Mouse (Mus musculus) forebrain, embryonic 10.5 days (tissue): ENCODE results near the gene Vps16. TPM values are rescaled to one million over a fixed set of nuclear protein-coding genes. Genes with fewer than 3 reads are reported as not detected.

Experiments used
- DNase-seq: peaks from one replicate; pipeline ENCODE4 v3.0.0-alpha.2; 2017; ENCODE audit warnings: low spot score; ENCODE audit errors: extremely low spot score
- H3K27ac ChIP-seq: fragments of 300-500 bp; sonication (generic); 2 replicates; pipeline ENCODE4 v1.5.1; 2016; ENCODE audit warnings: mild to moderate bottlenecking
- H3K27me3 ChIP-seq: fragments of 300-500 bp; sonication (generic); 2 replicates; pipeline ENCODE4 v1.6.1; 2016; ENCODE audit warnings: mild to moderate bottlenecking; ENCODE audit not compliant: poor library complexity, severe bottlenecking
- H3K36me3 ChIP-seq: fragments of 300-500 bp; sonication (generic); replicated peaks from 2 replicates; pipeline ENCODE4 v1.6.1; 2016; ENCODE audit warnings: mild to moderate bottlenecking, moderate library complexity
- H3K4me1 ChIP-seq: fragments of 300-500 bp; sonication (generic); 2 replicates; pipeline ENCODE4 v1.6.1; 2016
- H3K4me3 ChIP-seq: fragments of 300-500 bp; sonication (generic); 2 replicates; pipeline ENCODE4 v1.5.1; 2016; ENCODE audit warnings: mild to moderate bottlenecking, moderate library complexity
- H3K9me3 ChIP-seq: fragments of 300-500 bp; sonication (generic); 2 replicates; pipeline ENCODE4 v1.6.1; 2016; ENCODE audit warnings: mild to moderate bottlenecking, moderate library complexity
- WGBS: fragments of 180-500 bp; shearing (Covaris S2); methylation state at CpG from one replicate; pipeline ENCODE4 v1.1.7; 2016; 5-methylcytosine and 5-hydroxymethylcytosine counted together
- polyA plus RNA-seq: library from polyadenylated mRNA; unstranded; fragments of >200 nt; fragmentation: Nextera tagmentation; extraction: Ambion mirVana; gene quantifications from 2 replicates; pipeline ENCODE4 v1.2.1, GENCODE M21; 2016

Gene Vps16
- polyA plus RNA-seq, 1 experiment from 2014 or later = 110 TPM

DNA sequence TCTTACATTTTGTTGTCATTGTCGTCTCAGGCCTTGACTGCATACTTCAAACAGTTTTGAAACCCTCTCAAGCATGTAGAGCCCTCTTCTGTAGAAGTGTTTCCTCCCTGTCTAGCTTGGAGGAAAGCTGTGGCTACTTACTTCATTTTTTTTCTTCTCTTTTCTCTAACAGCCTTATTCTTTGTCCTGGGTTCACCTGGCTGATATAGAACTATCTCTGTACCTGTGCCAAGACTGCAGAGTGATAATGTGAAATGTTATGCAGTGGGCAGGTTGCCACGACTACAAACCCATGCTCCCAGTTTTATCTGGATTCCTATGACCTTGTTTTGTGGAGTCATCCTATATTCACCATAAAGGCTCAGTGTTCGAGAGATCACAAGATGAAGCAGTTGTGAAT, 6.3 kb downstream of the Vps16 start:
- Histone ChIP-seq H3K27me3 (no peaks in the 10 kb centered on the region), H3K9me3 (no peaks in the 10 kb centered on the region), H3K4me3 (no peak overlapping the region), H3K27ac (no peak overlapping the region), H3K36me3 (peaks cover 43% of the 10 kb centered on the region), H3K4me1 (peaks cover 2% of the 10 kb centered on the region)
- DNase-seq = no peak
- WGBS = 88% methylated on average over 3 of the region's 3 CpGs

DNA sequence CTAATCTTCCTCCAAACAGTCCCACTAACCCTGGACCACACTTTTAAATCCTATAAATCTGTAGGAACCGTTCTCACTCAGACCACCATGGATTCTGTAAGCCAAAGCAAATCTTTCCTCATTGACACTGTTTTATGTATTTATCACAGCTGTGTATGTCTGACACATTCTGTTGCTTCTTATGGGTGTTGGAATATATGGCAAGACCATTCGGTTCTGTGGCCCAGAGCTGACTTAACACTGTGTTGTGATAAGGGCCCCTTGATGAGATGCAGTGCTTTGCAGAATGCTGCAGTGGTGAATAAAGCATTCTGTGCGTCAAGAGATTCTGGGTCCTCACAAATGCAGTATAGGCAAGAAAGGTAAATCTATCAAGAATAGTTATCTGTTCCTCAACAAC, 8.0 kb downstream of the Vps16 start:
- H3K9me3 ChIP-seq = no peaks in the 10 kb centered on the region
- H3K36me3 ChIP-seq = peaks cover 38% of the 10 kb centered on the region
- DNase-seq = no peak
- H3K27me3 ChIP-seq = no peaks in the 10 kb centered on the region
- H3K4me1 ChIP-seq = no peaks in the 10 kb centered on the region
- H3K4me3 ChIP-seq = no peak overlapping the region
- H3K27ac ChIP-seq = no peak overlapping the region
- 95% methylated on average over 3 of the region's 3 CpGs for WGBS

DNA sequence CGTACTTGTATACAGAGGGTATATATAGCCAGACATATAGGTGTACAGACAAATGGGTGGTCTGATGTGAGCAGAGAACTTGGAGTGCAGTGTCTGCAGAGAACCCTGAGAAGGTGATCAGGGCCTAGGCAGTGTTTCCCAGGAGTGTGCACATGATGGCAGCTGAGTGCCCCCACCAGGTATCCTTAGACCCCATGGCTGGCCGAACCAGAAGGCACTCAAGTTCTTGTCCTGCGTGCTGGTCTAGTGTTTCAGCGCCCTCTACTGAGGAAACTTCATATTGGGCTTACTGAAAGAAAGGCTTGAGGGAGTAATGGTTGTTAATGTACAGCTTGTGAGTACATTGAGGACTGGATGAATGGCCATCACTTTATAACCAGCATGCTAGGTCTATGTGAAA, 9.0 kb downstream of the Vps16 start:
- whole genome bisulfite sequencing = 32% methylated on average over 4 of the region's 4 CpGs
- H3K9me3 ChIP-seq = no peaks in the 10 kb centered on the region
- DNase-seq = no peak
- H3K4me1 ChIP-seq = no peaks in the 10 kb centered on the region
- no peaks in the 10 kb centered on the region for H3K27me3 ChIP-seq
- H3K4me3 ChIP-seq = no peak overlapping the region
- H3K27ac ChIP-seq = no peak overlapping the region
- peaks cover 39% of the 10 kb centered on the region for H3K36me3 ChIP-seq

- Histone ChIP-seq H3K4me1 (no peaks in the 10 kb centered on the region), H3K9me3 (no peaks in the 10 kb centered on the region), H3K27me3 (no peaks in the 10 kb centered on the region), H3K27ac (no peak overlapping the region), H3K36me3 (peaks cover 55% of the 10 kb centered on the region), H3K4me3 (no peak overlapping the region)
- WGBS = 94% methylated on average over 1 of the region's 1 CpGs
- no peak for DNase-seq
Measured at GRCm38 (mm10) chr2:130436769-130437168, 12.6 kb downstream of the Vps16 start.

DNA sequence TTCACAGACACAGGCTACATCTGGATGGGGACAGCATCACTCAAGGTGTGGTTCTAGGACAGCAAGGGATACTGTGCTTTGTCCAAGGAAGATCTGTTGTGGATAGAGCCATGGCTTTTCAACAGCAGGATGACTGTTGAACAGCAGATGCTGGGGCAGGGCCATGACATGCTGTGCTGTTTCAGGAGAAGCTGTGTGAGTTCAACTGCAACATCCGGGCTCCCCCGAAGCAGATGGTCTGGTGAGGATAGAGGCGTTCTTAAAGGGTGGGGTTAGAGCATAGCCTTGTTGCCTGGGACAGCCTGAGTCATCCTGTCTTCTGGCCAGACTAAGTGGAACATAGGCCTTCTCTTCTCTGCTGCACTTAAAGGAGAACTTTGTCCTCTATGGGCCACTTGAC, 14.7 kb downstream of the Vps16 start:
- Histone ChIP-seq H3K9me3 (no peaks in the 10 kb centered on the region), H3K27ac (no peak overlapping the region), H3K36me3 (peaks cover 67% of the 10 kb centered on the region), H3K4me1 (no peaks in the 10 kb centered on the region), H3K27me3 (no peaks in the 10 kb centered on the region), H3K4me3 (no peak overlapping the region)
- no peak for DNase-seq
- 92% methylated on average over 3 of the region's 3 CpGs for WGBS

- no peaks in the 10 kb centered on the region for H3K27me3 ChIP-seq
- H3K36me3 ChIP-seq = peaks cover 78% of the 10 kb centered on the region
Measured at GRCm38 (mm10) chr2:130439840-130440480, 15.8 kb downstream of the Vps16 start.

DNA sequence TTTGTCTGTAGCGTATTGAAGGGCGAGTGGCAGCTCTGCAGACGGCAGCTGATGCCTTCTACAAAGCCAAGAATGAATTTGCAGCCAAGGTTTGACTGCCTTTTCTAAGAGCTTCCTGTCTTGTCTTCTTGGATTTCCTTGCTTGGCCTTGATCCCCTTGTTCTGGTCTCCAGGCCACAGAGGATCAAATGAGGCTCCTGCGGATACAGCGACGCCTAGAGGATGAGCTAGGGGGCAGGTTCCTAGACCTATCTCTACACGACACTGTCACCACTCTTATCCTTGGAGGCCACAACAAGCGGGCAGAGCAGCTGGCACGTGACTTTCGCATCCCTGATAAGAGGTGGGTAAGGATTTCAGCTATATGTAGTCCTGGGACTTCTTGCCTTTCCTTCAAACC, 18.0 kb downstream of the Vps16 start:
- H3K27ac ChIP-seq = no peak overlapping the region
- WGBS = 88% methylated on average over 10 of the region's 10 CpGs
- peaks cover 86% of the 10 kb centered on the region for H3K36me3 ChIP-seq
- no peak overlapping the region for H3K4me3 ChIP-seq
- DNase-seq = no peak
- 0 out of 2 replicates have a peak, but pooled peaks cover 3% of the 10 kb centered on the region for H3K27me3 ChIP-seq
- H3K4me1 ChIP-seq = no peaks in the 10 kb centered on the region
- no peaks in the 10 kb centered on the region for H3K9me3 ChIP-seq

More at GRCm38 (mm10) chr2:130439840-130440480, 15.8 kb downstream of the Vps16 start:
- Histone ChIP-seq H3K4me1 (no peaks in the 10 kb centered on the region), H3K9me3 (no peaks in the 10 kb centered on the region), H3K4me3 (no peak overlapping the region), H3K27ac (no peak overlapping the region)
- DNase-seq = no peak
- 91% methylated on average over 4 of the region's 4 CpGs for WGBS

- no peaks in the 10 kb centered on the region for H3K9me3 ChIP-seq
- H3K27ac ChIP-seq = no peak overlapping the region
- peaks cover 33% of the 10 kb centered on the region for H3K4me1 ChIP-seq
- no peak overlapping the region for H3K4me3 ChIP-seq
- peaks cover 30% of the 10 kb centered on the region for H3K27me3 ChIP-seq
- peaks cover 23% of the 10 kb centered on the region for H3K36me3 ChIP-seq
- no peak for DNase-seq
Measured at GRCm38 (mm10) chr2:130448449-130448848, 24.3 kb downstream of the Vps16 start.

DNA sequence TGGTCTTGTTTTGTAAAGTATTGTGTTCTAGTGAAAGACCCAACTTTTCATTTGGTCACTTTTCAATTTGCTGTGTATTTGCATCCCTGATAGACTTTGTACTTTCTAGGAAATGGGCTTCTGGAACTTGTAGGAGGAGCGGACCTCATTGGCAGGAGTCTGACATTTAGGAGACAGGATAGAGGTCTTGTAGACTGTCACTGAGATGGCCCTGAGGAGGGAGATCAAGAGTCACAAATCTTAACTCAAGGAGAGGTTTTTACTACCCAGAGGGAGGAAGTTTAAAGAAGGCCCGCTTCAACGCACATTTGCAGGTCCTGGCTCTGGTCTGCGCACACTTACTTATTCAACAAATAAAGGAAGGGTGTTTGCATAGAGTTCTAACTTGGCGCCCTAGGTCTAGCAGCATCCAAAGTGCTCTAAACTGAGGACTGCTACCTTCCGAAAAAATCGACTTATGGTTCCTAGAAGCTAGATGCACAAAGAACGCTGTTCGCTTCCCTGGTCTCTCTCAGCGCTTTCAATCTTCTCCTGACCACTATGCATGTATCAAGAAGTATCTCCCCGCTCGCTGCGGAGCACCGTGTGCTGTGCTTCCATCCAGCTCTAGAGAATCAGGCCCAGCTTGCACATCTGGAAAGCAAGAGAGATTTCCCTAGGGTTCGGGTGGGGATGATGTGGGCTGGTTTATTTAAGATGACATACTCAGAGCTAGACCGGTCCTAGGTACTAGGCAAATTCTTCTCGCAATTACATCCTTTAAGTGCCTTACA, 25.1 kb downstream of the Vps16 start:
- peaks cover 16% of the 10 kb centered on the region for H3K36me3 ChIP-seq
- H3K4me1 ChIP-seq = peaks cover 33% of the 10 kb centered on the region
- H3K9me3 ChIP-seq = no peaks in the 10 kb centered on the region
- H3K27ac ChIP-seq = no peak overlapping the region; the same call in 1 of the 2 replicates
- H3K27me3 ChIP-seq = peaks cover 30% of the 10 kb centered on the region
- 8% methylated on average over 17 of the region's 17 CpGs for WGBS
- peak overlapping the region; percentile 95 for H3K4me3 ChIP-seq
- DNase-seq = peak; percentile 43

GRCm38 (mm10) chr2:130449794-130450433, 25.8 kb downstream of the Vps16 start, which contains the start of gene Ptpra:
Gene Ptpra (plus strand): TSS chr2:130450278.
- peak within 1 kb of the TSS; percentile 94 for H3K27ac ChIP-seq
- WGBS = under 1% methylated on average over 49 of the region's 50 CpGs
- peaks cover 33% of the 10 kb centered on the region for H3K4me1 ChIP-seq
- peaks cover 30% of the 10 kb centered on the region for H3K27me3 ChIP-seq
- H3K36me3 ChIP-seq = peaks cover 9% of the 10 kb centered on the region
- H3K9me3 ChIP-seq = no peaks in the 10 kb centered on the region
- peak; percentile 90 for DNase-seq
- peak within 1 kb of the TSS; percentile 95 for H3K4me3 ChIP-seq

DNA sequence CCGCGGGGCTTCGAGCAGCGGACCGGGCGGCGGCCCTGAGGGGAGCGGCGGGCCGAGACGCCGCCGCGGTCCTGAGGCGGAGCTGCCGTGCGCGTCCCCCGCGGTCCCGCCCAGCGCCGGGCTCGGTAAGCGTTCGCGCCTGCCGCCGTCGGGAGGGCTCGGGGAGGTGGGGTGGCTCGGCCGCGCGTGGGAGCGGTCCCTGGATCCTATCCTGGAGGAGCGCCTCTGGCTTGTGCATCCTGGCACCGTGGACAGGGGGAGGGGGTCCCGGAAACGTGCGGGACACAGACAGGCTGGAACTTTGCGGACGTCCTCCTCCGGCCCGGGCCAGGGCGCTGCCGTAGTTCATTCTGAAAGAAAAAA, 26.3 kb downstream of the Vps16 start:
- no peak for DNase-seq
- peaks cover 30% of the 10 kb centered on the region for H3K27me3 ChIP-seq
- under 1% methylated on average over 41 of the region's 47 CpGs for WGBS
- H3K4me3 ChIP-seq = peak overlapping the region; percentile 95
- H3K4me1 ChIP-seq = peaks cover 33% of the 10 kb centered on the region
- peak overlapping the region; percentile 94 for H3K27ac ChIP-seq
- no peaks in the 10 kb centered on the region for H3K9me3 ChIP-seq
- peaks cover 6% of the 10 kb centered on the region for H3K36me3 ChIP-seq

DNA sequence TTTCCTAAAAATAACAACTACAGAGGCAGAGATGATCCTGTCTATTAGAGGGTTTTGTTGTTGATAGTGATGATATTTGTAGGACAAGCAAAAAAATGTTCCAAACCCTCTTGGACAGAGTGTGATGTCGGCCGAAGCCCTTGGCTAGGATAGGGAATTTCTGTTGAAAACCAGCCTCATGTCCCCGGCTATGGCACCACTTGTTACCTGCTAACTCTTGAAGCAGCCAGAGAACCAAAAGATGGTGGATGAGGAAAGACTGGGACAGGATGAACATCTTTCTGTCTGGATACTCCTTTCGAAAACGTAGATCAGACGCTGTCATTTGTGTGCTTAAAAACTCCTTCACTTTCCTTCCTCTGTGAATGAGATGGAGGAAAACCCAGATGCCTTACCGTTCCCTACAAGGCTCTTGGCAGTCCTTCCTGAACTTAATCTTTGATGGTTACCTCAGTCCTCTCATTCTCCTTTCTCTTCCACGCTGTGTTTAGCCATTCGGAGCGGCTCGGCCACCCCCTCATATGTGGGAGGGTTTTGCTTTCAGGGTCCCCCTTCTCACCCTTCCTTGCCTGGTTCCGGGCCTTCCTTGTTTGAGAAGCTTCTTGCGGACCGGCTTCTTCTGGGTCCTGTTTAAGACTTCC, 27.1 kb downstream of the Vps16 start:
- H3K27ac ChIP-seq = peak overlapping the region; percentile 94
- DNase-seq = no peak
- peaks cover 38% of the 10 kb centered on the region for H3K4me1 ChIP-seq
- H3K36me3 ChIP-seq = no peaks in the 10 kb centered on the region
- peak overlapping the region; percentile 95 for H3K4me3 ChIP-seq
- H3K9me3 ChIP-seq = no peaks in the 10 kb centered on the region
- peaks cover 30% of the 10 kb centered on the region for H3K27me3 ChIP-seq
- 74% methylated on average over 14 of the region's 14 CpGs for whole genome bisulfite sequencing
